Comparison of ENCODE assay signal across 8 mouse cellular contexts in the genomic region with DNA sequence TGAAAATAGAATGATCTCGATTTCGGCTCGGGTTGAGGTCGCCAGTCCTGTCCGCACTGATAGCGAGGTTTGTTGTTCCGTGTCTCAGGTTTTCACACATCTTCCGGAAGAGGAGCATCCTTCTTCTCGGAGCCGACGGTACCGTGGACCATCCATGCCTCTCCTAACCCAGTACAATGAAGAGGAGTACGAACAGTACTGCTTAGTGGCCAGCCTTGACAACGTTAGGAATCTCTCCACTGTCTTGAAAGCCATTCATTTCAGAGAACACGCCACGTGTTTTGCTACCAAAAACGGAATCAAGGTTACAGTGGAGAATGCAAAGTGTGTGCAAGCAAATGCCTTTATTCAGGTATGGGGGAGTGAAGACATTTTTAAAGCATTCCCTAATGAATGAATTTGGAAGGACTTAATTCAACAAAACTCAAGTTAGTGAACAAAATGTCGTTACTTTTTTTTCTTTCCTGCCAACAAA. TPM values are rescaled to one million over a fixed set of nuclear protein-coding genes. Genes with fewer than 3 reads are reported as not detected.
DNase-seq lines count a peak whose midpoint lies in the region; ATAC-seq and TF ChIP-seq lines count a peak whose summit lies in the region.

No protein-coding gene starts in this region.

- H3K79me3 ChIP-seq in C2C12 (ENCODE audit: low read depth): peaks cover 55% of the 10 kb centered on the region

- H3ac ChIP-seq in C2C12 (ENCODE audit: control insufficient read depth, insufficient read length, low read depth): peak overlapping the region; percentile 80

- H3K27me3 ChIP-seq in erythroblast, embryonic 14.5 days (ENCODE audit: control insufficient read depth): no peaks in the 10 kb centered on the region
- H3K27me3 ChIP-seq in C2C12 (ENCODE audit: control insufficient read depth, insufficient read depth, insufficient read length): no peaks in the 10 kb centered on the region
- no peaks in the 10 kb centered on the region for H3K27me3 ChIP-seq in forebrain, embryonic 12.5 days
- no peaks in the 10 kb centered on the region for H3K27me3 ChIP-seq in liver, embryonic 14.5 days (ENCODE audit: control insufficient read depth, insufficient read depth, low read length)

- no peak for TF ChIP-seq EP300 in liver, embryonic 14.5 days (IDR thresholded peaks at IDR 0.05; ENCODE audit: low read depth)

- H3K79me2 ChIP-seq in C2C12 (ENCODE audit: control insufficient read depth, insufficient read depth): peaks cover 71% of the 10 kb centered on the region

- no peak for TF ChIP-seq CTCF in C2C12 (IDR thresholded peaks at IDR 0.05; ENCODE audit: control insufficient read depth, insufficient read depth, insufficient read length)
- TF ChIP-seq CTCF in liver, embryonic 14.5 days (IDR thresholded peaks at IDR 0.05; ENCODE audit: low read depth): no peak

- H3K9ac ChIP-seq in forebrain, embryonic 12.5 days: peak overlapping the region; percentile 79
- H3K9ac ChIP-seq in liver, embryonic 14.5 days (replicated peaks): peak overlapping the region; percentile 79

- no peak for ATAC-seq in erythroblast, adult 5-6 weeks (replicated peaks; ENCODE audit: low FRiP score, poor library complexity, severe bottlenecking)
- peak; percentile 45 for ATAC-seq in forebrain, embryonic 12.5 days (ENCODE audit: low FRiP score)
- ATAC-seq in liver, embryonic 14.5 days (ENCODE audit: insufficient read depth): peak; percentile 41

- H3K4me1 ChIP-seq in erythroblast, embryonic 14.5 days (ENCODE audit: control insufficient read depth): peaks cover 28% of the 10 kb centered on the region
- H3K4me1 ChIP-seq in forebrain, embryonic 12.5 days: peaks cover 20% of the 10 kb centered on the region
- peaks cover 11 to 12% of the 10 kb centered on the region in 2 experiments for H3K4me1 ChIP-seq in liver, embryonic 14.5 days (replicated peaks; ENCODE audit: control insufficient read depth in 2 of 2, insufficient read depth in 2 of 2, low read length in 1 of 2)

- peak overlapping the region; percentile 70 for H3K4me3 ChIP-seq in erythroblast, embryonic 14.5 days (replicated peaks)
- H3K4me3 ChIP-seq in C2C12 (ENCODE audit: insufficient read depth, poor library complexity, severe bottlenecking): peak overlapping the region; percentile 95
- H3K4me3 ChIP-seq in forebrain, embryonic 12.5 days (replicated peaks): peak overlapping the region; percentile 83
- H3K4me3 ChIP-seq in liver, embryonic 14.5 days (ENCODE audit: insufficient read depth in 1 of 2, low read depth in 2 of 2, low read length in 2 of 2): peak overlapping the region; percentile 85 to 100

- 1% methylated on average over 18 of the region's 18 CpGs for WGBS in forebrain, embryonic 12.5 days
- WGBS in liver, embryonic 14.5 days (ENCODE audit: insufficient replicate concordance): under 1% methylated on average over 18 of the region's 18 CpGs

- H3K4me2 ChIP-seq in forebrain, embryonic 12.5 days: peak overlapping the region; percentile 76
- peak overlapping the region; percentile 88 for H3K4me2 ChIP-seq in liver, embryonic 14.5 days (ENCODE audit: low read depth)

- peak overlapping the region; percentile 73 for H3K27ac ChIP-seq in forebrain, embryonic 12.5 days
- peak overlapping the region; percentile 55 for H3K27ac ChIP-seq in liver, embryonic 14.5 days

- H3K9me3 ChIP-seq in erythroblast, embryonic 14.5 days (ENCODE audit: control insufficient read depth, low read length): no peaks in the 10 kb centered on the region
- H3K9me3 ChIP-seq in forebrain, embryonic 12.5 days: no peaks in the 10 kb centered on the region
- H3K9me3 ChIP-seq in liver, embryonic 14.5 days (ENCODE audit: control insufficient read depth, low read length): no peaks in the 10 kb centered on the region

- peaks cover 51% of the 10 kb centered on the region for H3K36me3 ChIP-seq in erythroblast, embryonic 14.5 days (ENCODE audit: control insufficient read depth)
- H3K36me3 ChIP-seq in C2C12 (ENCODE audit: control insufficient read depth, insufficient read depth): peaks cover 63% of the 10 kb centered on the region
- H3K36me3 ChIP-seq in forebrain, embryonic 12.5 days (replicated peaks): peaks cover 25% of the 10 kb centered on the region
- peaks cover 17% of the 10 kb centered on the region for H3K36me3 ChIP-seq in liver, embryonic 14.5 days (replicated peaks; ENCODE audit: control insufficient read depth, insufficient read depth, low read depth)

- DNase-seq in liver, embryonic 14.5 days (ENCODE audit: low read depth in 3 of 3, low spot score in 3 of 3): no peak
- DNase-seq in gastrocnemius, adult 18-20 months (ENCODE audit: low spot score): no peak
- DNase-seq in thymus, postnatal 25 days: no peak
- DNase-seq in adrenal gland, postnatal 4 days (ENCODE audit: low spot score in 2 of 2): no peak

TF ChIP-seq in C2C12, 6 proteins besides CTCF, POLR2A, EP300 and RAD21:
- TF ChIP-seq MAX (IDR thresholded peaks at IDR 0.05) (peak; percentile 52), MYOG (IDR thresholded peaks at IDR 0.05; ENCODE audit: control insufficient read depth, extremely low read depth, insufficient read length) (no peak)

RNA-seq across cellular contexts. Expression of gene Rad1, which starts 0.6 kb away (rescaled TPM):
- 0.42 and 0.54 TPM in 2 replicates for polyA plus RNA-seq in erythroblast, embryonic 14.5 days (2012)
- 9.2 and 10.6 TPM in 2 replicates for total RNA-seq in erythroblast, adult 5-6 weeks (2015; ENCODE audit: low replicate concordance)
- 1.3 and 6.4 TPM in 2 replicates for total RNA-seq in erythroblast, adult 5-6 weeks (2017; ENCODE audit: low replicate concordance)
- polyA plus RNA-seq in C2C12 (2012; fragmentation: generic; extraction: Trizol): 24.7 TPM
- 40.4 and 42.9 TPM in 2 replicates for polyA plus RNA-seq in forebrain, embryonic 12.5 days (2016; fragmentation: Nextera tagmentation; extraction: Ambion mirVana)
- 11.7 and 14.6 TPM in 2 replicates for polyA plus RNA-seq in liver, embryonic 14.5 days (2012; rRNA removed)
- 6.0 and 6.9 TPM in 2 replicates for polyA plus RNA-seq in liver, embryonic 14.5 days (2014; fragmentation: Nextera tagmentation; extraction: Ambion mirVana)
- 1 to 10 TPM; 3.9 to 5.2 TPM for total RNA-seq in gastrocnemius, adult 18-20 months (2021)
- 10 to 100 TPM; 16.8 to 17.0 TPM for total RNA-seq in adrenal gland, postnatal 4 days (2021)

RNA-seq across cellular contexts. Expression of gene Brix1, which starts 0.7 kb away (rescaled TPM):
- polyA plus RNA-seq in erythroblast, embryonic 14.5 days (2012): 3.7 and 3.8 TPM in 2 replicates
- total RNA-seq in erythroblast, adult 5-6 weeks (2015; ENCODE audit: low replicate concordance): 32.2 and 39.6 TPM in 2 replicates
- 4.9 and 12.0 TPM in 2 replicates for total RNA-seq in erythroblast, adult 5-6 weeks (2017; ENCODE audit: low replicate concordance)
- 24.7 TPM for polyA plus RNA-seq in C2C12 (2012; fragmentation: generic; extraction: Trizol)
- 128 TPM in 2 replicates for polyA plus RNA-seq in forebrain, embryonic 12.5 days (2016; fragmentation: Nextera tagmentation; extraction: Ambion mirVana)
- 6.2 and 14.9 TPM in 2 replicates for polyA plus RNA-seq in liver, embryonic 14.5 days (2012; rRNA removed)
- 71.4 and 72.3 TPM in 2 replicates for polyA plus RNA-seq in liver, embryonic 14.5 days (2014; fragmentation: Nextera tagmentation; extraction: Ambion mirVana)
- total RNA-seq in gastrocnemius, adult 18-20 months (2021): 10 to 100 TPM; 16.7 to 18.0 TPM
- total RNA-seq in adrenal gland, postnatal 4 days (2021): 10 to 100 TPM; 58.6 to 60.3 TPM

RNA-seq across cellular contexts. Expression of gene Dnajc21, which starts 16.1 kb away (rescaled TPM):
- 0.54 and 0.79 TPM in 2 replicates for polyA plus RNA-seq in erythroblast, embryonic 14.5 days (2012)
- 5.2 and 26.5 TPM in 2 replicates for total RNA-seq in erythroblast, adult 5-6 weeks (2015; ENCODE audit: low replicate concordance)
- total RNA-seq in erythroblast, adult 5-6 weeks (2017; ENCODE audit: low replicate concordance): 6.6 and 9.9 TPM in 2 replicates
- 11.1 TPM for polyA plus RNA-seq in C2C12 (2012; fragmentation: generic; extraction: Trizol)
- 15.7 and 16.2 TPM in 2 replicates for polyA plus RNA-seq in forebrain, embryonic 12.5 days (2016; fragmentation: Nextera tagmentation; extraction: Ambion mirVana)
- polyA plus RNA-seq in liver, embryonic 14.5 days (2012; rRNA removed): 2.7 and 5.4 TPM in 2 replicates
- polyA plus RNA-seq in liver, embryonic 14.5 days (2014; fragmentation: Nextera tagmentation; extraction: Ambion mirVana): 4.9 and 6.5 TPM in 2 replicates
- total RNA-seq in gastrocnemius, adult 18-20 months (2021): 10 to 100 TPM; 70.1 to 79.0 TPM
- total RNA-seq in adrenal gland, postnatal 4 days (2021): 10 to 100 TPM; 22.3 to 28.3 TPM
